Mouse (Mus musculus): Measurements from ENCODE around the gene Tbx21.

Gene Tbx21

DNA sequence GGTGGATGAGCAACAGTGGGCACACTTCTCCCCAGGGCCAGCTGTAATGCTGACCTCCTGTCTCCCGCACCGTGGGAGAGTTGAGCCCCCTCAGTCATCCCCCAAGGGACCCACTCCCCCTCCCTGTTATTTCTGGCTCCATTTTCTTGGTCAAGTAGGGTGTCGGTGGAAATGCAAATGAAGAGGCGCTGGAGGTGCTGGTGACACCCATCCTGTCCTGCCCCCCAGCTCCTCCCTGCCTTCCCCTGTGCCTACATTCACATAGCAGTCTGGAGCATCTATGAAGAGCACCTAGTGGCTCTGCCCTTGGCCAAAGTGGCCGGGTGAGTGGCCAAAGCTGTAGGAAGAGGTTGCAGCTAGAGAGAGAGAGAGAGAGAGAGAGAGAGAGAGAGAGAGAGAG lies 18.1 kb upstream of the Tbx21 start:
- in situ Hi-C loops (cut with MboI; ENCODE audit: low sequenced_read_pairs): no loop called here

DNA sequence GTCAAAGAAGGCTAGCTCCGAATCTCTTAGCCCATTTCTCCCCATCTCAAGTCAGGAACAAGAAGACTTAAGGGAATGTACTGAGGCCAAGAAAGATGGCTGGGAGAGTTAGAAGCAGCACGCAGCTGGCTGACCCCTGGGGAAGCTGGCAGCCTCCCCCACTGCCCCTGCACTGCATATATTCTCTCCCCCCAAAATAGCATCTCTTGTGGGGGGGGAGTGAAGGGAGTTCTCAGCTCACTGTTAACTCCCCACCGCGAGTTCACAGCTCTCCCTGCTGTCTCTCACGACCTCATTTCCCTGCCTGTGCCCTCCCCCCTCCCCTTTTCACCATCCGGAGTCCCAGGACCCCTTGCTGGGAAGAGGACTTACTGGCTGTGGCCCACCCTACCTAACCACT lies 17.1 kb upstream of the Tbx21 start:
- in situ Hi-C loops (cut with MboI; ENCODE audit: low sequenced_read_pairs): no loop called here

- in situ Hi-C loops (cut with MboI; ENCODE audit: low sequenced_read_pairs): no loop called here
Observed at GRCm38 (mm10) chr11:97131683-97132082, 16.6 kb upstream of the Tbx21 start.

GRCm38 (mm10) chr11:97130318-97130717 lies 15.2 kb upstream of the Tbx21 start:
- in situ Hi-C loops (cut with MboI; ENCODE audit: low sequenced_read_pairs): no loop called here

DNA sequence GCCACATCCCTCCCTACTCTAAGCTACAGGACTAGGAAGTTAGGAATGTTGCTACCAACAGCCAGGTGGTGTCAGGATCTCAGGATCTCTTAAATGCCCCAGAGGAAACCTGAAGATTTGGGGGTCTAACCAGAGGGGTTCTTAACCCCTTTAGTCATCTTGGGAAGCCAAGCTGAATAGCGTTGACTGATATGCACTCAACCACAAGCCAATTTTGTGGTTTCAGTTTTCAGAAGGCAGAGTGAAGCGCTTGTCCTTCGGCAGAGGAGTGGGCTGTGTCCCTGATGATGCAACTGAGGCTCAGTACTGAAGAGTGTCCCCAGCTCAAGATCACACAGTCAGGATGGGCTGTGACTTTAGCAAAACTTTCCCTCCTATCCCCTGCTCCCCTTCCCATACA lies 13.8 kb upstream of the Tbx21 start:
- in situ Hi-C loops (cut with MboI; ENCODE audit: low sequenced_read_pairs): no loop called here

GRCm38 (mm10) chr11:97127470-97128223 lies 12.5 kb upstream of the Tbx21 start:
- in situ Hi-C loops (cut with MboI; ENCODE audit: low sequenced_read_pairs): no loop called here

DNA sequence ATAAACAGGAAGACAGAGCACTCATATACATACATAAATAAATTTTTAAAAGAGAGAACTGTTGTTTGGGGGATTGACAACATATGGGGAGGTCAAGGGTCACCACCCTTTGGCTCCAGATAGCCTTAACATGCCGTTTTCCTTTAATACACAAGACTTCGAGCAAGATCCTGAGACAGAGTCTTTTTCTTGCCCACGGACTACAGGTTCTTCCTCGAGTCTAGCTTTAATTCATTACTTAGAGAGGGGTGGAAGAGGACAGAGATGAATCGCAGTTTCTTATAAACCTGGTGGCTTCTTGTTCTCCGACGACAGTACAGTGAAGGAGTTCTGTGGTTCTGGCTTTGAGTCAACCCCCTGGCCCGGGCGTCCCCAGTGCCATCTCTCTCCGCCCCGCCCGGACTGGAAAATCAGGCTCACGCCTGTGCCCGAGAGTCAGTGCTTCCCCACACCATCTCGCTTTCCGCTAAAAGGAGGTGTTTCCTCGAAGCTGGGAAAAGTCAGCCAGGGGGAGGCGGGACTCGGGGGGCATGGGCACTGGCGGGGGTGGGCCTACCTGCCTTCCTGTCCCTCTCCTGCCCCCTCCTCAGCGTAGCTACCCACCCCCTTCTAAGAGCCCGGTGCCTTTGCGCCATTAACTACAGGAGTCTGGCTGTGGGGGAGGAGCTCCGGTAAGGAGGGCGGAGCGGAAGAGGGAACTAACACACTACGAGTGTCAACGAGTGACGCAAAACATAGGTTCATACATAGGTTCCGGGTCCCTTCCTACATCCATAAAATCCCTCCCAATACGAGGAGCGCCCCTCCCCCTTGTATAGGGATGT lies 11.7 kb upstream of the Tbx21 start:
- in situ Hi-C loops (cut with MboI; ENCODE audit: low sequenced_read_pairs): no loop called here

DNA sequence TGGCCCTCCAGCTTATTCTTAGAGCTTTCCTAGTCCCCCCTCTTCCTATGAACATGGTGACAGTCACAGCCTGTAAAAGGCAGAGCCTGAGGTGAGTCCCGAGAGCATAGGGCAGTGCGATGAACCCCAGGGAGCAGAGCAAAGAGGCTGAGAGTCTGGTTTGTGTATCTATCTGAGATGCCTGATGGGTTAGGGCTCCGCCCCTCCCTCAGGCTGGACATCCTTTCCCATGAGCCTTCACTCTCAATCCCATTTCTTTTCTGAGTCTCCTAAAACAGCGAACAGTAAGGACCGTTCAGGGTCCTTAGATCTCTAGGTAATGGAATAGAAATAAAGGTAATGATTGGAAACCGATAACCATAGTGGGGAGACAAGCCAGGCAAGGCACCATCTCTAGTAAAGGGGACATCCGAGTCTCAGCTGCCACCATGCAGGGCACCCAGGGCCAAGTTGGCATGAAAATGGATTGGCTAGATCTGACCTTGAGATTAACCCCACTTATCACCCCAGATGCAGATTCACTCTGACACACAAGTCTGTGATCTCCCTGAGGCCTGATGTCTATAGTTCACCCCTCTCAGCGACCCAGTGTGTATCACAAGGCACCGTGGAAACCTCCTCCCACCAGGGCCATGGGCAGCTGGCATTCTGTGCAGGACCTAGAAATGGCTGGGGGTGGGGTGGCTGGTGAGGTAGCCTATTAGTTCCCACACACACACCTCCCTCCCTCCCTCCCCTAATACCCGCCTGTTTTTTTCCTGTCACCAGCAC lies 9.3 kb upstream of the Tbx21 start:
- in situ Hi-C loops (cut with MboI; ENCODE audit: low sequenced_read_pairs): no loop called here

DNA sequence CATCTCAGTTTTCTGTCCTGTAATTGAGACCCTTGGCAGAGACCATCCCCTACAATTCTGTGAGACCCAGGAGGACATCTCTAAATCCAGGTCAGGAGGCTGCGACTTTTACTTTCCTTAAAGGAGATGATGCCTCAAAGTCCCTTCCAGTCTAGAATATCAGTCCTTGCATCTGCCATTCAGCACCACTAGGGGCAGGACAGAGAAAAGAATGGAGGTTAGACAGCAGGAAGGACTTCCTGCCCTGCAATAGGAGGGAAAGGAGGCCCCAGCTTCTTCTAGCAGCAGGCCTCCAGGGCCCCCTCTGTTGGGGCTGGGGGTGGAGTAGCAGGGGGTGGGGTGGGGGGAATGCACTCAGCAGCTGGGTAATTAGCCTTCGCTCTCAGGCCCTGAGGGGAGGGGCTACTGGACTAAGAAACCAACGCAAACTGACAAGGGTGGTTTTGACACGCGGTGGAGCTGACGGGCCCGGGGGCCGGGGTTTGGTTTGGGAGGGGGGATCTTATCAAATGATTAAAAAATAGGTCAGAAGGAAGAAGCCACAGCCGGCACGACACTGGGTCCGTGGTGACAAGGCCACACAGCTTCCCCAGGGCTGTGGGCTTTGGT lies 8.3 kb upstream of the Tbx21 start:
- in situ Hi-C loops (cut with MboI; ENCODE audit: low sequenced_read_pairs): no loop called here

DNA sequence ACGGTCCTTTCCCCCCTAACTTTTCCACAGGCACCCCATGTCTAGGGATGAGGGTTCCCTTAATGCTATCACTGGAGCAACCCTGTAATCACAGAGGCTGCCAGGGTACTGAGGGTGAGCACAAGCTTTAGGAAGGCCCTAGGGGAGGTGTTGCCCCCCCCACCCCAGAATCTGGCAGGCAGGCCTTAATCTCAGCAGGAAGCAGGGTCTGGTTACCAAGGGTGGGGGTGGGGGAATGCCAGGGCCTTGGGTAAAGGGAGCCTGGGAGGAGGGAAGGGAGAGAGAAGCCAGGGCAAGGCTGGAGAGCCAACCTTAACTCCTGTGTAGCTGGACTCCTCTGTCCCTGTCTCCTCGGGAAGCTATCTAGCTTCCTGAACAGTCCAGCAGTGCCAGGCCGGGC lies 5.5 kb upstream of the Tbx21 start:
- in situ Hi-C loops (cut with MboI; ENCODE audit: low sequenced_read_pairs): no loop called here

GRCm38 (mm10) chr11:97120221-97120620 lies 5.1 kb upstream of the Tbx21 start:
- in situ Hi-C loops (cut with MboI; ENCODE audit: low sequenced_read_pairs): no loop called here

DNA sequence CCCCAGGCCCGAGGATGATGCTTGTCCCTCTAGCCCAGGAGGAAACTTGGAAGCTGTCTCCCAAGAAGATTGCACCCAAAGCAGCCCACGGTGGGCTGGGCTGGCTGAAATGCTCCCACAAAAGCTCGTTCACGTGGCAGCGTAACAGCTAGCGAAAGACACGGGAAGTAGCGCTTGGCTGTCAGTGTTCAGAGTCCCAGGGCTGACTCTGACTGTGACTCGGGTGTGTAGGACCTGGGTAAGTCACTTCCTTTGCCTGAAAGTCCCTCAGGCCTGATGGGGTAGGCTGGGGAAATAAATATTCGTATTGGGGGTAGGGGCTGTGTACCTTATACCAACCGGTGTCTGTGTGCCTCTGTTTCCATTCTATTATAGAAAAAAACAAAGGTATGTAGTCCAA lies 666 bp upstream of the Tbx21 start:
- in situ Hi-C loops (cut with MboI; ENCODE audit: low sequenced_read_pairs): no loop called here

- in situ Hi-C loops (cut with MboI; ENCODE audit: low sequenced_read_pairs): no loop called here
Observed at GRCm38 (mm10) chr11:97112519-97113125, 2.5 kb downstream of the Tbx21 start.

- in situ Hi-C loops (cut with MboI; ENCODE audit: low sequenced_read_pairs): no loop called here
Observed at GRCm38 (mm10) chr11:97108976-97109375, 6.2 kb downstream of the Tbx21 start.

GRCm38 (mm10) chr11:97104091-97104483 lies 11.0 kb downstream of the Tbx21 start:
- in situ Hi-C loops (cut with MboI; ENCODE audit: low sequenced_read_pairs): loop anchor here (5.0 kb wide), 1 partner anchor 43 kb away; no protein-coding TSS in a partner anchor

- in situ Hi-C loops (cut with MboI; ENCODE audit: low sequenced_read_pairs): loop anchor here (5.0 kb wide), 1 partner anchor 44 kb away; no protein-coding TSS in a partner anchor
Observed at GRCm38 (mm10) chr11:97103163-97104090, 11.7 kb downstream of the Tbx21 start.

DNA sequence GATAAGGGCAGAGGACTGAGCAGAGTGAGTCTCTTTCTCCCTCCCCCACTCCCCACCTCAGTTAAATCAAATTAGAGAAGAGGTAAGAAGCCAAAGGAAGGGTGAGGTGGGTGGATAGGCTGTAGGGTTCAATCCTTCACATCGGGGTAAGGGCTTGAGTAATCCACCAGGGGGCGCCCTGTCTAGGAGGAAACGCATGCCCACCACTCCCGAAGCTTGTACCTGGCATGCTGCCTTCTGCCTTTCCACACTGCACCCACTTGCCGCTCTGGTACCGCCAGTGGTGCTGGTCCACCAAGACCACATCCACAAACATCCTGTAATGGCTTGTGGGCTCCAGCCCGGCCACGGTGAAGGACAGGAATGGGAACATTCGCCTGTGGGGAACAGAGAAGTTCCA lies 13.4 kb downstream of the Tbx21 start:
- in situ Hi-C loops (cut with MboI; ENCODE audit: low sequenced_read_pairs): loop anchor here (5.0 kb wide), 1 partner anchor 46 kb away; no protein-coding TSS in a partner anchor

DNA sequence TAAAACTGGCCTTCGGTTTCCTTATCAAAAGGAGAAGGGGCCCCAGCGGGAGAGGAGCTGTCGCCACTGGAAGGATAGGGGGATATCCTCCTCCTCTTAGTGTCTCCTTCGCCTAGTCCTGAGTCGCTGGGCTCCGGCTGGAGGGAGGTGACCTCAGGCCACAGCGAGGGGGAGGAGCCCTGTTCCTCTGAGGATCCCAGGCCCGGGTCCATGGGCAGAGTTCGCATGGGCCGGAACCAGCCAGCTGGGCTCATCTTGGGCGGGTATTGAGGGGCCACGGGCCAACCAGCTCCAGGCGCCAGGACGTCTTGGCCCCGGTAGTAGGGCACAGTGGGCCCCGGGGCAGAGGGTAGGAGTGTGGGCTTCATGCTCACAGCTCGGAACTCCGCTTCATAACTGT lies 16.3 kb downstream of the Tbx21 start:
- in situ Hi-C loops (cut with MboI; ENCODE audit: low sequenced_read_pairs): no loop called here

- in situ Hi-C loops (cut with MboI; ENCODE audit: low sequenced_read_pairs): no loop called here
Observed at GRCm38 (mm10) chr11:97094600-97094999, 20.5 kb downstream of the Tbx21 start.
